In the genomic region with DNA sequence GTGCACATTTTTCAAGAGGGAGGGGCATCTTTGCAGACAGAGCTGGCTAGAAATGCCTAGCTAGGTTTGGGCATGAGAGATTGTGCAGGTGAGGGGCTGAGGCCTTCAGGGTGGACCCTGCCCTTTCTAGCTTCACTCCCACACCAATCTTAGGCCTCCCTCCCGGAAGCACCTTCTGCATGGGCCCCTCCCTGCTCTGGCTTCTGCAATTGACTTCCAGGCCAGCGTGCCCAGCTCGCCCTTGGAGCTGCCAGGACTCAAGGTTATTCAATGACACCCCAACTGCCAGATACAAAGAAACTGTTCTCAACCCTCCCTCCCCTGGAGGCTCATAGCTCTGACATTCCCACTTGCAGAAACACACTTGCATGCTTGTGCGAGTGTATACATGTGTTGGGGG, we compare ENCODE assay signal across 12 mouse cellular contexts.
A peak's percentile ranks its signal among the peaks of the same experiment; 100 is the strongest.
DNase-seq lines count a peak whose midpoint lies in the region; ATAC-seq and TF ChIP-seq lines count a peak whose summit lies in the region.
"Had no signal": no experiment of that assay in that cellular context is flagged by ENCODE, and none has a peak within 500 bp of the region (broad histone marks: within the 10 kb centered on the region; RNA-seq: fewer than 3 reads in every experiment).

No protein-coding gene starts in this region.

- H3K27ac ChIP-seq in forebrain, embryonic 13.5 days, result no peak overlapping the region
- H3K27ac ChIP-seq in forebrain, embryonic 11.5 days (ENCODE audit: low read depth, low read length), result no peak overlapping the region; the same call in 1 of the 2 replicates
- peak overlapping the region; percentile 60; the same call in 1 of the 2 replicates for H3K27ac ChIP-seq in layer of hippocampus, adult 2 months
- H3K27ac ChIP-seq in embryonic facial prominence, embryonic 10.5 days (replicated peaks), result peak overlapping the region; percentile 36
- no peak overlapping the region for H3K27ac ChIP-seq in liver, postnatal 0 days (ENCODE audit: low read depth)

- DNase-seq in forebrain, embryonic 11.5 days (ENCODE audit: low spot score), result no peak
- no peak for DNase-seq in layer of hippocampus, adult 2 months (ENCODE audit: low spot score in 2 of 2)
- no peak for DNase-seq in layer of hippocampus, adult 8-10 months (ENCODE audit: low spot score in 2 of 2)
- no peak for DNase-seq in embryonic facial prominence, embryonic 10.5 days (ENCODE audit: low spot score)
- DNase-seq in kidney, postnatal 14 days, result peak; percentile 55
- DNase-seq in liver, postnatal 0 days, result no peak
- DNase-seq: cerebellum, adult 8-10 months; lung, postnatal 10 days; retina, postnatal 1 day had no signal

- H3K9me3 ChIP-seq in forebrain, embryonic 13.5 days (replicated peaks), result no peaks in the 10 kb centered on the region
- H3K9me3 ChIP-seq in forebrain, embryonic 11.5 days (ENCODE audit: control insufficient read depth, low read length), result no peaks in the 10 kb centered on the region
- no peaks in the 10 kb centered on the region for H3K9me3 ChIP-seq in embryonic facial prominence, embryonic 10.5 days
- H3K9me3 ChIP-seq in liver, postnatal 0 days (ENCODE audit: low read length), result no peaks in the 10 kb centered on the region

- no peak overlapping the region for H3K4me2 ChIP-seq in forebrain, embryonic 13.5 days
- no peak overlapping the region for H3K4me2 ChIP-seq in forebrain, embryonic 11.5 days (ENCODE audit: low read depth, low read length, severe bottlenecking)
- no peak overlapping the region for H3K4me2 ChIP-seq in liver, postnatal 0 days (ENCODE audit: low read depth, low read length)

- peak overlapping the region; percentile 21; the same call in 1 of the 2 replicates for H3K9ac ChIP-seq in forebrain, embryonic 13.5 days
- no peak overlapping the region for H3K9ac ChIP-seq in forebrain, embryonic 11.5 days (ENCODE audit: low read length)
- H3K9ac ChIP-seq in liver, postnatal 0 days (replicated peaks), result no peak overlapping the region

- 51% methylated on average over 4 of the region's 4 CpGs for WGBS in forebrain, embryonic 13.5 days
- 77% methylated on average over 4 of the region's 4 CpGs for WGBS in forebrain, embryonic 11.5 days
- 62% methylated on average over 4 of the region's 4 CpGs for WGBS in embryonic facial prominence, embryonic 10.5 days
- 60% methylated on average over 4 of the region's 4 CpGs for WGBS in liver, postnatal 0 days (ENCODE audit: insufficient replicate concordance)

- no peak for ATAC-seq in forebrain, embryonic 13.5 days
- no peak for ATAC-seq in forebrain, embryonic 11.5 days (replicated peaks; ENCODE audit: low FRiP score)
- ATAC-seq in inflammation-experienced regulatory T-cells, adult 6 months, result no peak
- no peak for ATAC-seq in liver, postnatal 0 days
- ATAC-seq: midbrain, embryonic 16.5 days had no signal

- TF ChIP-seq EP300 in liver, postnatal 0 days (IDR thresholded peaks at IDR 0.05; ENCODE audit: low read depth), result no peak

- H3K4me1 ChIP-seq in forebrain, embryonic 13.5 days, result peaks cover 53% of the 10 kb centered on the region
- H3K4me1 ChIP-seq in forebrain, embryonic 11.5 days (replicated peaks; ENCODE audit: control insufficient read depth, insufficient read depth, low read length), result peaks cover 29% of the 10 kb centered on the region
- H3K4me1 ChIP-seq in embryonic facial prominence, embryonic 10.5 days, result peaks cover 78% of the 10 kb centered on the region
- H3K4me1 ChIP-seq in liver, postnatal 0 days (ENCODE audit: insufficient read depth), result peaks cover 4% of the 10 kb centered on the region; the same call in 1 of the 2 replicates

- 0 out of 2 replicates have a peak, but pooled peaks cover 2% of the 10 kb centered on the region for H3K36me3 ChIP-seq in forebrain, embryonic 13.5 days (ENCODE audit: poor library complexity, severe bottlenecking)
- no peaks in the 10 kb centered on the region for H3K36me3 ChIP-seq in forebrain, embryonic 11.5 days (ENCODE audit: control insufficient read depth, insufficient read depth, low read length)
- 0 out of 2 replicates have a peak, but pooled peaks cover 2% of the 10 kb centered on the region for H3K36me3 ChIP-seq in embryonic facial prominence, embryonic 10.5 days (replicated peaks)
- no peaks in the 10 kb centered on the region for H3K36me3 ChIP-seq in liver, postnatal 0 days (replicated peaks; ENCODE audit: insufficient read depth, low read length)

- no peak overlapping the region for H3K4me3 ChIP-seq in forebrain, embryonic 13.5 days
- no peak overlapping the region for H3K4me3 ChIP-seq in forebrain, embryonic 11.5 days (ENCODE audit: low read depth, low read length)
- no peak overlapping the region for H3K4me3 ChIP-seq in layer of hippocampus, adult 2 months
- no peak overlapping the region for H3K4me3 ChIP-seq in embryonic facial prominence, embryonic 10.5 days
- no peak overlapping the region for H3K4me3 ChIP-seq in liver, postnatal 0 days (ENCODE audit: low read depth, low read length)

- H3K27me3 ChIP-seq in forebrain, embryonic 13.5 days, result no peaks in the 10 kb centered on the region
- no peaks in the 10 kb centered on the region for H3K27me3 ChIP-seq in forebrain, embryonic 11.5 days (ENCODE audit: control insufficient read depth, insufficient read depth, low read length)
- H3K27me3 ChIP-seq in embryonic facial prominence, embryonic 10.5 days (replicated peaks; ENCODE audit: low read depth, poor library complexity, severe bottlenecking), result no peaks in the 10 kb centered on the region
- no peaks in the 10 kb centered on the region for H3K27me3 ChIP-seq in liver, postnatal 0 days (ENCODE audit: insufficient read depth, low read length)

- TF ChIP-seq CTCF in layer of hippocampus, adult 2 months (conservative IDR thresholded peaks at IDR 0.05), result no peak
- TF ChIP-seq CTCF in liver, postnatal 0 days (IDR thresholded peaks at IDR 0.05; ENCODE audit: low read depth), result no peak

Comparison
In these comparisons a context has a peak if more than half of its experiments do, and no peak if none do; other contexts are left out.
1. H3K27ac ChIP-seq: peak in layer of hippocampus, adult 2 months (single experiment) and embryonic facial prominence, embryonic 10.5 days (single experiment); none in forebrain, embryonic 13.5 days (single experiment), forebrain, embryonic 11.5 days (single experiment) and liver, postnatal 0 days (single experiment).